Mouse (Mus musculus) stomach, embryonic 14.5 days (tissue): ENCODE data around the gene Vmn2r71. TPM values are rescaled to one million over a fixed set of nuclear protein-coding genes. Genes with fewer than 3 reads are reported as not detected.

ENCODE experiments used
- ATAC-seq: fragments of 200-750 bp; cut with Nextera tagmentation; 2 replicates; pipeline ENCODE4 v1.8.0; 2017; ENCODE audit warnings: low read depth, moderate TSS enrichment; ENCODE audit not compliant: insufficient number of reproducible peaks, insufficient read depth, low FRiP score
- H3K27ac ChIP-seq: fragments of 300-500 bp; sonication (generic); 2 replicates; pipeline ENCODE4 v1.5.1; 2014; ENCODE audit warnings: mild to moderate bottlenecking, low read length, moderate library complexity, mixed read lengths
- H3K27me3 ChIP-seq: fragments of 300-500 bp; sonication (generic); 2 replicates; pipeline ENCODE4 v1.6.1; 2014; ENCODE audit warnings: low read length, control low read depth, mixed read lengths; ENCODE audit not compliant: control insufficient read depth, insufficient read depth
- H3K36me3 ChIP-seq: fragments of 300-500 bp; sonication (generic); 2 replicates; pipeline ENCODE4 v1.6.1; 2014; ENCODE audit warnings: mild to moderate bottlenecking, control low read depth, low read length, moderate library complexity, mixed read lengths; ENCODE audit not compliant: control insufficient read depth, insufficient read depth
- H3K4me1 ChIP-seq: fragments of 300-500 bp; sonication (generic); 2 replicates; pipeline ENCODE4 v1.6.1; 2014; ENCODE audit warnings: low read length, control low read depth, mixed read lengths; ENCODE audit not compliant: control insufficient read depth, insufficient read depth
- H3K4me2 ChIP-seq: fragments of 300-500 bp; sonication (generic); replicated peaks from 2 replicates; pipeline ENCODE4 v1.6.1; 2014; ENCODE audit warnings: low read depth, low read length, control low read depth
- H3K4me3 ChIP-seq: fragments of 300-500 bp; sonication (generic); 2 replicates; pipeline ENCODE4 v1.5.1; 2014; ENCODE audit warnings: low read depth, low read length, control low read depth
- H3K9ac ChIP-seq: fragments of 300-500 bp; sonication (generic); replicated peaks from 2 replicates; pipeline ENCODE4 v1.6.1; 2014; ENCODE audit warnings: low read depth, mild to moderate bottlenecking, control low read depth, low read length, moderate library complexity, mixed read lengths
- H3K9me3 ChIP-seq: fragments of 300-500 bp; sonication (generic); 2 replicates; pipeline ENCODE4 v1.6.1; 2016; ENCODE audit warnings: low read depth, low read length, control low read depth; ENCODE audit not compliant: control insufficient read depth
- WGBS: fragments of 180-500 bp; shearing (Covaris S2); extraction: QIAGEN DNeasy Blood & Tissue Kit; methylation state at CpG from one replicate; pipeline ENCODE4 v1.1.7; 2014; 5-methylcytosine and 5-hydroxymethylcytosine counted together
- polyA plus RNA-seq: library from polyadenylated mRNA; unstranded; fragments of >200 nt; fragmentation: Nextera tagmentation; extraction: Ambion mirVana; gene quantifications from 2 replicates; pipeline ENCODE4 v1.2.1, GENCODE M21; 2014

Gene Vmn2r71
- polyA plus RNA-seq: not detected in 2 replicates

GRCm38 (mm10) chr7:85562787-85563186 is at the start of gene Vmn2r71:
Gene Vmn2r71 (plus strand): TSS chr7:85563087.
- H3K27me3 ChIP-seq: no peaks in the 10 kb centered on the region
- H3K9me3 ChIP-seq: no peaks in the 10 kb centered on the region
- H3K4me1 ChIP-seq: no peaks in the 10 kb centered on the region
- no peak within 1 kb of the TSS for H3K27ac ChIP-seq
- no peaks in the 10 kb centered on the region for H3K36me3 ChIP-seq
- H3K4me3 ChIP-seq: no peak within 1 kb of the TSS
- no peak for ATAC-seq
- 73% methylated on average over 5 of the region's 5 CpGs for WGBS
- H3K4me2 ChIP-seq: no peak within 1 kb of the TSS
- H3K9ac ChIP-seq: no peak within 1 kb of the TSS

GRCm38 (mm10) chr7:85542108-85542507 is 20.8 kb upstream of the Vmn2r71 start:
- H3K27ac ChIP-seq: no peak overlapping the region
- WGBS: 87% methylated on average over 2 of the region's 2 CpGs
- H3K27me3 ChIP-seq: no peaks in the 10 kb centered on the region
- H3K4me2 ChIP-seq: no peak overlapping the region
- no peak overlapping the region for H3K4me3 ChIP-seq
- no peaks in the 10 kb centered on the region for H3K36me3 ChIP-seq
- H3K9me3 ChIP-seq: no peaks in the 10 kb centered on the region
- no peak overlapping the region for H3K9ac ChIP-seq
- H3K4me1 ChIP-seq: no peaks in the 10 kb centered on the region
- no peak for ATAC-seq

- H3K36me3 ChIP-seq: no peaks in the 10 kb centered on the region
- ATAC-seq: no peak
- no peak overlapping the region for H3K9ac ChIP-seq
- no peak overlapping the region for H3K27ac ChIP-seq
- H3K4me2 ChIP-seq: no peak overlapping the region
- no peaks in the 10 kb centered on the region for H3K4me1 ChIP-seq
- H3K27me3 ChIP-seq: no peaks in the 10 kb centered on the region
- H3K9me3 ChIP-seq: no peaks in the 10 kb centered on the region
- 67% methylated on average over 2 of the region's 2 CpGs for WGBS
- no peak overlapping the region for H3K4me3 ChIP-seq
These were observed 19.8 kb upstream of the Vmn2r71 start for GRCm38 (mm10) chr7:85543118-85543517.

- Histone ChIP-seq H3K27me3 (no peaks in the 10 kb centered on the region), H3K4me1 (no peaks in the 10 kb centered on the region), H3K4me3 (no peak within 1 kb of the TSS), H3K9ac (no peak within 1 kb of the TSS), H3K36me3 (no peaks in the 10 kb centered on the region), H3K4me2 (no peak within 1 kb of the TSS), H3K27ac (no peak within 1 kb of the TSS), H3K9me3 (no peaks in the 10 kb centered on the region)
- 76% methylated on average over 2 of the region's 2 CpGs for WGBS
- no peak for ATAC-seq
These were observed 6.2 kb downstream of the Vmn2r71 start, which contains the start of gene Vmn2r70 for GRCm38 (mm10) chr7:85569092-85569491. Gene Vmn2r70 (minus strand): TSS chr7:85569192.

Other genes starting within 250 kb of the Vmn2r71 start
- not detected in 2 replicates for gene Vmn2r69, start 147.2 kb upstream of the Vmn2r71 start, polyA plus RNA-seq
- gene Vmn2r70, start 6.1 kb downstream of the Vmn2r71 start, polyA plus RNA-seq: not detected in 2 replicates
- not detected in 2 replicates for gene Vmn2r72, start 192.0 kb downstream of the Vmn2r71 start, polyA plus RNA-seq